Mouse (Mus musculus) right cerebral cortex, postnatal 36 days (tissue): Measurements from ENCODE around the gene Rerg.
"Not testable (repeated sequence)": the region's sequence is repeated elsewhere in the genome, so short reads cannot be mapped to it uniquely, and the experiment has no call there.

Experiments
- DNase-seq, 2 experiments: peaks; one replicate each; pipeline ENCODE4 v3.0.0; 2022; ENCODE audit warnings: low spot score in 2 of 2, mixed read lengths in 1 of 2

Gene Rerg

GRCm38 (mm10) chr6:137076731-137077130, 93.6 kb downstream of the Rerg start:
- DNase-seq = no peak

- no peak for DNase-seq
Observed at GRCm38 (mm10) chr6:137076225-137076624, 94.1 kb downstream of the Rerg start.

- DNase-seq = no peak
Observed at GRCm38 (mm10) chr6:137072256-137072655, 98.0 kb downstream of the Rerg start.

GRCm38 (mm10) chr6:137071466-137071865, 98.8 kb downstream of the Rerg start:
- DNase-seq = no peak

- DNase-seq = no peak
Observed at GRCm38 (mm10) chr6:137065506-137065905, 104.8 kb downstream of the Rerg start.

GRCm38 (mm10) chr6:137064786-137065185, 105.5 kb downstream of the Rerg start:
- DNase-seq = no peak

- DNase-seq = peak in 1 of 2 experiments; percentile 18
Observed at GRCm38 (mm10) chr6:137063239-137063940, 106.9 kb downstream of the Rerg start.

- no peak for DNase-seq
Observed at GRCm38 (mm10) chr6:137061880-137062531, 108.3 kb downstream of the Rerg start.

- DNase-seq = no peak
Observed at GRCm38 (mm10) chr6:137060595-137060994, 109.7 kb downstream of the Rerg start.

GRCm38 (mm10) chr6:137058257-137058656, 112.0 kb downstream of the Rerg start:
- no peak for DNase-seq

- no peak for DNase-seq
Observed at GRCm38 (mm10) chr6:137054073-137054472, 116.2 kb downstream of the Rerg start.

- no peak for DNase-seq
Observed at GRCm38 (mm10) chr6:137053464-137053863, 116.8 kb downstream of the Rerg start.

GRCm38 (mm10) chr6:137053006-137053405, 117.3 kb downstream of the Rerg start:
- no peak for DNase-seq

GRCm38 (mm10) chr6:137047036-137047435, 123.3 kb downstream of the Rerg start:
- no peak for DNase-seq

GRCm38 (mm10) chr6:137045011-137045504, 125.2 kb downstream of the Rerg start:
- DNase-seq = peak in 1 of 2 experiments; percentile 12

GRCm38 (mm10) chr6:137035611-137036395, 134.5 kb downstream of the Rerg start:
- DNase-seq = not testable (repeated sequence)

- DNase-seq = no peak
Observed at GRCm38 (mm10) chr6:137030611-137031097, 139.6 kb downstream of the Rerg start.

GRCm38 (mm10) chr6:137029931-137030610, 140.2 kb downstream of the Rerg start:
- DNase-seq = no peak

GRCm38 (mm10) chr6:137025461-137025860, 144.8 kb downstream of the Rerg start:
- no peak for DNase-seq

- DNase-seq = no peak
Observed at GRCm38 (mm10) chr6:137024541-137024940, 145.8 kb downstream of the Rerg start.

- DNase-seq = no peak
Observed at GRCm38 (mm10) chr6:137017216-137017973, 152.9 kb downstream of the Rerg start.
